Mouse (Mus musculus) left cerebral cortex, adult 11 months (tissue): ENCODE measurements around the gene Atg2a.
"Not testable (repeated sequence)": the region's sequence is repeated elsewhere in the genome, so short reads cannot be mapped to it uniquely, and the experiment has no call there.

ENCODE experiments used
- DNase-seq: peaks from one replicate; pipeline ENCODE4 v3.0.0; 2022; ENCODE audit warnings: low spot score

Atg2a gene

DNA sequence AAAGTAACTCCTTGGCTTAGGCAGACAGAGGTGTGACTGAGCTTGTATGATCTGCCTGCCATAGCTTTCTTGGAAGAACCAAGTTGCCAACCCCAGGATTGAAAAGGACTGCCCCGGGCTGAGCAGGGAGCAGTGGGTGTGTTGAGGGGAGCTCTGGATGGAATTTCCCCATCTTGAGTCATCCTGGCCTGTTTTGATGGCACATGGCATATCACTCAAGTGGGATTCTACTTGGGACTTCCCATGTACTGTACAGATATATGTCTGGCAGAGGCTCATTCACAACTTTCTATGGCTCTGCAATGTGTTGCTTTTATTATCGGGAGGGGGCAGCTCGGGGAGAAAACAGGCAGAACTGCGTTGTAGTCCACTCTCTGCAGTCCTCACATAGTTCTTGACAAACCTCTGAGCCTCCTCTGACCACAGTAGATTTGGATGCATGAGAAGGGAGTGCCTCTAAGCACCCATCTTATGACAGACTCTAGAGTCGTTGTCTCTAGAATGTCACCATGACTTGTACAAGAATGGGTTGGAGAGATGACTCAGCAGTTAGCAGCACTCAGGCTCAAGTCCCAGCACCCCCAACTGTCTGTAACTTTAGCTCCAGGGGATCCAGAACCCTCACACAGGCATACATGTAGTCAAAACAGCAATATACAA lies 55.2 kb downstream of the Atg2a start:
- no peak for DNase-seq

DNA sequence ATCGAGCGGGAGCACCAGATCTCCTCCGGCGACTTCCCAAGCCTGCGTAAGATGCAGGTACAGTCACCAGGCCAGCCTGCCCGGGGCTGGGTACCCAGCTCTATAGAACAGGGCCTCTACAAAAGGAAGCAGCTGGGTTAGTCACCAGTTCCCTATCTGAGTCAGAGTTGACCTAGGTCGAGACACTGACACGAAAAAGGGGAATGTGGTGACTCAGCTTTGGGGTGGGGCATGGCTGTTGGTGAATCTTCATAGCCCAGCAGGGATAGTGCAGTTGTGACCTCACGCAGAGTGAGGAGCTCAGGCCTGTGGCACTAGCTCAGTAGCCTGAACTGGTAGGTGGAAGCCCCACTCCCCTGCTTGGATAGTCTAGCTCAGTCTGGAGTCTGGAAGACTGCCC lies 56.2 kb downstream of the Atg2a start:
- no peak for DNase-seq

DNA sequence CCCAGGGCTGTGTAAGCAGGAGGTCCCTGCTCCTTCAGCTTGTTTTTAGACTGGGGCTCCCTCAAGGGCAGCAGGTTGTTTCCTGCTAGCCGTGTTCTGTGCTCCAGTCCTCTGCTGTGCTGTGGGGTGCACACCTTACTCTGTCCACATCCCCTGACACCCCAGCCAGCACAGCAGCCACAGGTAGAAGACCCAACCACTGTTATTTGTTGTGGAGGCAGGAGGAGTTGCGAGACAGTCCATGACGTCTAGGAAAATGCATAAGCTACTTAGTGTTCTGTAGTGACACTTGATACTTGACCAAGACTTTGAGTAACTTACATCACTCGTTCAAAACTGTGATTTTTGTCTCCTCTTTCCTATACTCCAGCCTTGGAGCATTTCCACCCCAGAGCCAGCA lies 57.5 kb downstream of the Atg2a start:
- DNase-seq: no peak

DNA sequence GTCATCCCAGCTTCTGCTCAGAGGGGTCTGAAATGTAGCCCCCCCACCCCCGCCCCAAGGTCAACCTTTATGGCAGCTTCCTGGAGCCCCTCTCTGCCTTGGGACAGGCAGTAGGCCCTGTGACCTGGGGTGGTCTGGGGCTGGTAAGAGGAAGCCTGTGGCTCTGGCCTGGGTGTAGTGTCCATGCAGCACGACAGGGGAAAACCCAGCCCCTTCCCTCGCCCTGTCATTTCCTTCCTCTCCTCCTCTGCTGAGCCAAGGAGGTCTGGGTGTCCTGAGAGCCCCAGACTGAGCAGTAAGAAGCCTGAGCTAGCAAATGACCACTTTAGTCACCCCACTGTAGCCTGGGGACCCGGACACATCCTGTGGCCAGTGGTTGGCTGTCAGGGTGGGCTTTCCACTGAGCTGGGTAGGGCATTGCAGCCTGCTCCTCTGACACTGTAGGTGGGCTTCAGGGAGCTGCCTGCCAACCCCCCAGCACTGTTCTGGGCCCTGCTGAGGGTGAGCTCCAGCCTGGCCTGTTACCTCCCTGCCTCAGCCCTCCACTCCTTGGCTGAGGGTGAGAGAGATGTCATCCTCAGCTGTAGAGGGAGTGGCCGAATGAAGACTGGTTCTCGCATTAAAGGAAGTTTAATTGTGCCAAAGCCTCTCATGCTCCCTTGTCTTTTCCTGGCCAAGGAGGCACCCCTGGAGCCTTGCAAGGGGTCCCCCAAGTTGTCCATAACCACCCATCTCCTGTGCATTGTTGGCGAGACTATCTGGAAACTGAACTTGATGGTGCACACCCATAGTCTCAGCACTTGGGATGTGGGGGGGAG lies 58.2 kb downstream of the Atg2a start:
- no peak for DNase-seq

DNA sequence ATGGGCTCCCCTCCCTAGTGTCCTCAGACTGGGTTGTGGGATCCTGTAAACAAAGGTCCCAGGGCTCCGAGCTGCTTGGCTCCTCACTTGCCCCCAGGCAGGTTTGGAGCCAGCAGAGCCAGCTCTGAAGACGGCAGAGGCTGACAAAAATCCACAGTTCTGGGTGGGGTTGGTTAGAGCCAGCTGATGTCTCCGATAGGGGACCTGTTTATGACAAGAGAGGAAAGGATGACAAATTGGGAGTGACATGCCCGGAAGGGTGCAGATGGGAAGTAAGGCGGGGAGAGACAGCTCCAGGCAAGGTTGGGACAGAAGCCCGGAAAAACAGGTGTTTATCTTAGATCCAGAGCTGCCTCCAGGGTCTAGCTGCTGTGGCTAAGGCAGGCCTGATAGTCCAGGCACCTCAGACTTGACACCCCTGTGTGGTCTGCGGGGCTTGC lies 59.0 kb downstream of the Atg2a start:
- DNase-seq: no peak

DNA sequence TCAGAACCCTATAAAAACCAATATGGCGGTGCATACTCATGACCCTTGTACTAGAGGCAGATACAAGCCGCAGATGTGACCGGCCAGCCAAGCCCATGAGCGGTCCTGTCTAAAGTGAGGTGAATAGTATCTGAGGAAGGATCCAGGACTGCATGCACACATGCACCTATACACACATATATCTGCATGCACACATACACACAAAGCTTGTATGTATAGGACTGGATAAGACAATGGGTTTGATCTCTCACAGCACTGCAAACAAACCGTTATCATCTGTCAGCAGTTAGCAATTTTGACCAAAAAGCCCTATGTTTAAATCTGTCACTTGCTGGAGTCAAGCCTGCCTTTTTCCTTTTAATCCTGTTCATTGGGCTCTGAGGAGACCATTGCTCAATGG lies 60.6 kb downstream of the Atg2a start:
- no peak for DNase-seq

DNA sequence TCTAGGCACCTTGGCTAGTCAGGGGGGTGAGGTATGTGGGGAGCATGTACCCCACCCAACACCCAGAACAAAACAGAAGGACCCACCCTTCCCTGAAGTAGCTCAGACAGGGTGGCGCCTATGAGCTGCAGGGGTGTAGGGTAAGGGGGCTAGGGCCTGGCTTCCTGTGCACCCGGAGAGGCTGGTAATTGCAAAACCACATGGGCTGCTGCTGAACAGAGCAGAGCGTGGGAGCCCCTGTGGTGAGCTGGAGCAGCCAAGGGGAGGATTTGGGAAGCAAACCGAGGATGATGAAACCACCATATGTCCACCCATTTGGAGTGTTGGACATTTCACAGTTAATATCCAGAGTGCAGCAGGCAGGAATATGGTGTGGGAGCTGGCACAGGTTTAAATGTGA lies 61.1 kb downstream of the Atg2a start:
- no peak for DNase-seq

DNA sequence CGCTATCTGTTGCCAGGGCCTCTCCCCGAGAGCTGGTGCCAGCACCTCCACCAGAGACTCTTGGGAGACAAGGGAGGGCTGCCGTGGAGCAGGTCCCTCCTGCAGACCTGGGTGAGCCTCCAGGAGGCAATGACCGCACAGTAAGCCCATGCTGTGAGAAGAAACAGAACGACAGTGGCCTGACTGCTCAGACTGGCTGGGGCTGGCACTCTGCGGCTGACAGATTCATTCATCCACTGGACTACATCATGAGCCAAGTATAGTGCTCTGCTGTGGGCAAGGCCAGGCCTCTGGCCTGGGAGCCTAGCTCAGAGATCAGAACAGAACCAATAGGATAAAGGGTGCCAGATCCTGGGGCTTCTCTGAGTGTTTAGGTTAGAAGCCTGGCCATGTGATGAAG lies 62.4 kb downstream of the Atg2a start:
- no peak for DNase-seq

DNA sequence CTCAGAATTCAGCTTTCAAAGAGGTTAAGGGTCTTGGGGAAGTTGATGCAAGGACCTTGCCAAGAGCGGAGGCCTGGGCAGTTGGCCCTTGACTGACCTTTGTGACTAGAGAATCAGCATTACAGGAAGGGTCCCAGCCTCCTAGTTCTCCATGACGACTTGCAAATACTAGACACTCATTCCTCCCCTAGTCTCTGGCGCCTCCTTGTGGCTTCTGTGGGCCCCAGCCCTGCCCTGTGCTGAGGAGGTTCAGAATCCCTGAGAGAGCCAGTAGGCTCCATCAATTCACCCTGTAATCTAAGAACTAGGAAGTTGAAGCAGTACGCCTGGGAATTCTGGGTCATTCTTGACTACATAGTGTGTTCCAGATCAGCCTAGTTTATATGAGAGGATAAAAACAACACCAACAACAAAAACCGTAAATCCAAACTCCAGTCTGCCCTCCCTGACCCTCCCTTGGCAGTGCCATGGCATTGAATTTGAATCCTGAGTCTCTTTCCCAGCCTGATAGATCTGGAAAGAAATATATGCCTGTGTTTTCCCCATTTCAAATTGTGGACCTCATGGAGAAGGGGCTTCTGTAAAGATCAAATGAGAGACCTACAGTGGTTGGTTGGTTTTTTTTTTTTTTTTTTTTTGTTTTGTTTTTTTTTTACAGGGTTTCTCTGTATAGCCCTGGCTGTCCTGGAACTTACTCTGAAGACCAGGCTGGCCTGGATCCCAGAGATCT lies 63.5 kb downstream of the Atg2a start:
- DNase-seq: peak; percentile 65

DNA sequence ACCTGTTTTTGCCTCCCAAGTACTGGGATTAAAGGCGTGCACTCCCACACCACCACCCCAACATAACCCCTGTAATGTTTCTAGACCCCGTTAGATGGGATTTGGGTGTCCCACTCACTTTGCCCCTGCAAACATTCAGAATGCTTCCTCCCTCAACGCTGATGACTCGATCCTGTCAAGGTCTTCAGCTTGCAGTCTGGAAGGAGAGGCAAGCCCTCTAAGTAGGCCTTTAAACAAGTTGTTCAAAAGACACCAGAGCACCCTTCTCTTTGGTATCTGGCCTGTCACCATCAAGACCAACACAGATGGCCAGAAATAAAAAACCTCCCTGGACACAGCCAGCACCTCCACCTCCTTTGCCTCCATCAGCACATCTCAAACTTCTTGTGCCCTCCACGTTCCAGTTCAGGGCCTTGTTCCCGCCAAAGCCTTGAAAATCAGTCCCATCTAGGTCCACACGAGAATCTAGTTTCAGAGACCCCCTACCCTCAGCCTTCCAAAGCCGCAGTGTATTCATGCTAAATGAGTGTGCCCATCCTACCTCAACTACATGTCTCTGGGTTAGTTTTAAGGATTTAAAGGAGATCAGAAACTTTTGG lies 64.1 kb downstream of the Atg2a start:
- DNase-seq: no peak

DNA sequence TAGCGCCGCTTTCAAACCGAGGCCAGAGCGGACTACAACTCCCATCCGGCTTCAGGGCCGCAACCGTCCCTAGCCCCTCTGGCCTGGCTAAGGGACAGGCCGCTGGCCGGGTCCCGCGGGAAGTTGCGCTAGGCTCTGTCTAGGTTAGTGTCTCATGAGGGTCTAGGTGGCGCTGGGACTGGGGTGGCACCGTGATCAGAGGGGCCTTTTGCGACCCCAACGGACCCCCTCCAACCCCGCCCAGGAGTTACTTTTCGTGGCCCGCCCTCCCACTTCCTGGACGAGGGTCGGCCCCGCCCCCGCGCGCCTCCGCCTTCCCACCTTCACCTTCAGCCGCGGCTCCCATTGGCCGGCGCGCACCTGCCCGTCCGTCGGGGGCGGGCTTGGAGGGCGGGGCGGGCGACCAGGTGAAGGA lies 64.7 kb downstream of the Atg2a start, which contains the start of gene Cdc42bpg:
Gene Cdc42bpg (plus strand): TSS at position 320 of the 415 bp plus-strand sequence.
- no peak for DNase-seq

DNA sequence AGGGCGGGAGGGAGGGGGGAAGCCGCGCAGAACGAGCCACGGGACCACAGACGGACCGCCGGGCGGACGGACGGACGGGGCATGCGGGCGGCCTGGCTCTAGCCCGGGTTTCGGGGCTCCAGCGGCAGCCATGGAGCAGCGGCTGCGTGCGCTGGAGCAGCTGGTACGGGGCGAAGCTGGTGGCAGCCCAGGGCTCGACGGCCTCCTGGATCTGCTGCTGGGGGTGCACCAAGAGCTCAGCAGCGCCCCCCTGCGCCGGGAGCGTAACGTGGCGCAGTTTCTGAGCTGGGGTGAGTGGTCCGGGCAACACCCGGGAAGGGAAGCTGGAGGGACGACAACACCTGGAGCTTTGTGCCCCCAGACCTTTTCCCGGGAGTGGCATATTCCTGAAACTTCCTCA lies 65.1 kb downstream of the Atg2a start:
- DNase-seq: no peak

DNA sequence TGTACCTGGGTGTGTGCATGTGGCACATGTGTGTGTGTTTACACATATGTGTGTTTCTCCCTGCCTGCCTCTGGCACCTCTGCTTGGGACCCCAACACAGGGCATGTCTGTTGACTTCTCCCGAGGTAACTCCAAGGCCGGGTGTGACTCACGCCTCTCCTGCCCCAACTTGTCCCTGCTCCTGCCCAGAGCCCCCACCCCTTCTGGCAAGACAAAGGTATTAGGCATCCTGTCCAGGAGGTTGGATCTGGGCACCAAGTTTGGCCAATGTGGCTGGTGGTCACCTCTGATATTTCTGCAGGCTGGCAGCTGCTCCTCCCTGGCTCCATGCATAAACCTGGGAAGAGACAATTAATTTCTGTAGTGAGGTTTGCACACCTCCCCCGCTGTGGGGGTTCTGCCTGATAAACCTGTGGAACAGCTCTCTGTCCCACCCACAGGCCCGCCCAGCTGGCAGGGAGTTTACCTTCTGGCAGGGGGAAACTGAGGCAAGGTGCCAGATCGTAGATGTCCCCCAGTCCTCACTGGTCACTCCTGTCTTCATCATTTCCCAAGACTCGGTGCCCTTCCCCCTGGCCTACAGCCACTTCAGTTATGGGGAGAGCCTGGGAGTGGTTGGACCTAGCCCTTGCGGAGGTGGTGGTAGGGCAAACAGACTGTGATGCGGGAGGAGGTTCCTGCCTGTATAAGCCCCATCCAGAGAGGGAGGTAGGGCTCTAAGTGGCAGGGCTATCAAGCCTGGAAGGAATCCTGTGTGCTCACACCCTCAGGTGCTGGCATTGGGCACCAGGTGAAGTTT lies 66.5 kb downstream of the Atg2a start:
- no peak for DNase-seq

DNA sequence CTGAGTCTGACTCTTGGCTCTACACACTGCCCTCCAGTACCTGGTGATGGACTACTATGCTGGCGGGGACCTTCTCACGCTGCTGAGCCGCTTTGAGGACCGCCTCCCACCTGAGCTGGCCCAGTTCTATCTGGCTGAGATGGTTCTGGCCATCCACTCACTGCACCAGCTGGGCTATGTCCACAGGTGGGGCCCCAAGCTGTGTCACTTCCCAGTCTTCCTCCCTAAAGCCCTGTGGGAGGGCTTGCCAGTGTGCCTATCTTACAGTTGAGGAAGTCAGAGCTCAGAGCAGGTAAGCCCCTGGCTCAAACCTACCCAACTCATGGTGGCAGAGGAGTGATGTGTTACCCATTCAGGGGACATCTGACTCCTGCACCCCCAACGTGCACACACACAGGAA lies 68.7 kb downstream of the Atg2a start:
- no peak for DNase-seq

DNA sequence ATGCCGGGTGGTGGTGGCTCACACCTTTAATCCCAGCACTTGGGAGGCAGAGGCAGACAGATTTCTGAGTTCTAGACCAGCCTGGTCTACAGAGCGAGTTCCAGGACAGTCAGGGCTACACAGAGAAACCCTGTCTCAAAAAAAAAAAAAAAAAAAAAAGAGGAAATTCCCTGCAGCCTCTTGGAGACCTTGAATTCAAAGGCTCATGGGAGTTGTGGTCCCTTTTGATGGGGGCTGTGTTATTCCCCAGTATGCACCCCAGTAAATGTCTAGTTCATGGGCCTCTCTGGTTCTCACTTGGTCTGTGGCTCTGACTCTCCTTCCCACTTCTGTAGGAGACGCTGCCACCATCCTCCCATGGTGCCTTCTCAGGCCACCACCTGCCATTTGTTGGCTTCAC lies 70.3 kb downstream of the Atg2a start:
- DNase-seq: not testable (repeated sequence)
